Mouse (Mus musculus): ENCODE results near the gene Lingo4. TPM values are rescaled to one million over a fixed set of nuclear protein-coding genes. Genes with fewer than 3 reads are reported as not detected.

Lingo4 gene
- polyA plus RNA-seq, 1 experiment from 2014 or later: 0.42 TPM

DNA sequence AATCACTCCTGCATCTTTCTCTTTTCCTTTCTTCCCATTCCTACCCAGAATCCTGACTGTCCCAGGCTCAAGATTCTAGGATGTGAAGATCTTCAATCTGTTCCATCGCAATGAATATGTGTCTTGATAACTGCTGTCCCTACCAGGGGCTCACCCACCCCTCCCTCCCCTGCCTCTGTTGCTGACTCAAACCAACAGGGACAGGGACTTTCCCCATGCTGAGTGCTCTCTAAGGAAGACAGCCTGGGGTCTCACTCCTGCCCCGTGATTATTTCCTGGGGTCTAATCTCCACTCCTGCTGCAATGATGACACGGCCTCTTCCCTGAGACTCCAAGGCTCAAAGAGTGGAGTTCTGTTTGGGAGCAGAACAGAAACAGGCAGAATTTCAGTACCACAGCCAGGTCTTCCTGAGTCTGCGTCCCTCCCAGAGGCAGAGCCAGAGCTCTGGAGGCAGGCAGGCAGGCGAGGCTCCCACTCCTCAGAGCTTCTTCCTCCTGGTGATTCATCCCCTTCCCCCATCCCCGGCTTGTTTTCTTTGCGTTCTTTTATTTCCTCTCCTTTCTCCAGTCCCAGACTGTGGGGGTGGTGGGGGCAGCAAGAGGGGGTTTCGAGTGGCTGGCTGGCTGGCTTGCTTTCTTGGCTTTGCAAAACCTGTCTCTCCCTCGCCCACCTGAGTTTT is 18.3 kb upstream of the Lingo4 start:
- H3K4me2 ChIP-seq (ENCODE audit: low read length): no peak overlapping the region
- no peak overlapping the region for H3K27ac ChIP-seq (ENCODE audit: low read depth, low read length)
- WGBS: 21% methylated on average over 9 of the region's 9 CpGs
- H3K4me1 ChIP-seq (ENCODE audit: control insufficient read depth, insufficient read depth, low read length): no peaks in the 10 kb centered on the region
- ATAC-seq (no peak), DNase-seq (ENCODE audit: low spot score) (no peak)
- H3K27me3 ChIP-seq (replicated peaks; ENCODE audit: control insufficient read depth, insufficient read depth, low read length): no peaks in the 10 kb centered on the region
- H3K9me3 ChIP-seq (replicated peaks; ENCODE audit: control insufficient read depth, low read length): no peaks in the 10 kb centered on the region
- H3K9ac ChIP-seq (ENCODE audit: low read length): no peak overlapping the region
- H3K4me3 ChIP-seq (ENCODE audit: low read depth, low read length): no peak overlapping the region
- no peaks in the 10 kb centered on the region for H3K36me3 ChIP-seq (ENCODE audit: control insufficient read depth, insufficient read depth, low read length)

DNA sequence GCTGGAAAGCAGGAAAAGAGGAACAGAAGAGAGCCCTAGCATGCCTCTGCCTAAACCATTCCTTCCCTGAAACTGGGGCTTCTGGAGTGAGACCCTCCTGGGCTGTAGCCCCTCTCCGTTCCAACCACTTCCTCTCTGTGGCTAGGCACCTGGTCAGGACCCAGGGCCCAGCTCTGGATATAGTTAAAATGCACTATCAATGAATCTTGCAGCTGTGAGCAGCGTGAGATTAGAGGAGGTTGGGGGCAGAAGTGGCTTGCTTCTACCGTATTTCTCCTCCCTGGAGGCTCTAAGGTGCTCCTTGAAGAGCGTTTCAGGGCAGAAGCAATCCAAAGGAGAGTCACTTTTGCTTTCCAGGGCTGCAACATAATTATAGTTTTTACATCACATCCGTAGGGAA is 16.0 kb upstream of the Lingo4 start:
- H3K9me3 ChIP-seq (replicated peaks; ENCODE audit: control insufficient read depth, low read length): no peaks in the 10 kb centered on the region
- H3K27ac ChIP-seq (ENCODE audit: low read depth, low read length): no peak overlapping the region
- DNase-seq (ENCODE audit: low spot score): no peak
- no peak overlapping the region for H3K4me3 ChIP-seq (ENCODE audit: low read depth, low read length)
- no peak for ATAC-seq
- 86% methylated on average over 5 of the region's 5 CpGs for WGBS
- no peaks in the 10 kb centered on the region for H3K36me3 ChIP-seq (ENCODE audit: control insufficient read depth, insufficient read depth, low read length)
- no peaks in the 10 kb centered on the region for H3K4me1 ChIP-seq (ENCODE audit: control insufficient read depth, insufficient read depth, low read length)
- H3K9ac ChIP-seq (ENCODE audit: low read length): no peak overlapping the region
- no peaks in the 10 kb centered on the region for H3K27me3 ChIP-seq (replicated peaks; ENCODE audit: control insufficient read depth, insufficient read depth, low read length)
- no peak overlapping the region for H3K4me2 ChIP-seq (ENCODE audit: low read length)

DNA sequence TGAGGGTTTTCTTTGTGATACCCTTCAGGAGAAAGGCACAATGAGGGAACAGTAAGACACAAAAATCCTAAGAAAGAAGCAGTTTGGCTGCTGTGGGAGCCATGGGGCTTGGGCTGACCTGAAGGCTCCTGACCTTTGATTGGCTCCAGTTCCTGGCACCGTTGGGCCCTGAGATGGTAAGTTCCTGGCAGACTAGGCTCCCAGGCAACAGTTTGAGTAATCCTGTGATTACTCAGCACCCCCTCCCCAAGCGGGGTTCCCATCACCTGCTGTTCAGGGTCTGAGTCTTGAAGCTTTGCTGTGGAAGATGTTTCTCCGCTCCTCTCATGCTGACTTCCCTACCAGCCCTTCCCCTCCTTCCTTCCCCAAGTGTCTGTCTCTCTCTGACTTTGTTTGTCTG is 14.8 kb upstream of the Lingo4 start:
- DNase-seq (ENCODE audit: low spot score): no peak
- H3K9me3 ChIP-seq (replicated peaks; ENCODE audit: control insufficient read depth, low read length): no peaks in the 10 kb centered on the region
- no peak overlapping the region for H3K9ac ChIP-seq (ENCODE audit: low read length)
- ATAC-seq: no peak
- H3K4me3 ChIP-seq (ENCODE audit: low read depth, low read length): no peak overlapping the region
- H3K36me3 ChIP-seq (ENCODE audit: control insufficient read depth, insufficient read depth, low read length): no peaks in the 10 kb centered on the region
- no peaks in the 10 kb centered on the region for H3K4me1 ChIP-seq (ENCODE audit: control insufficient read depth, insufficient read depth, low read length)
- H3K27me3 ChIP-seq (replicated peaks; ENCODE audit: control insufficient read depth, insufficient read depth, low read length): no peaks in the 10 kb centered on the region
- no peak overlapping the region for H3K4me2 ChIP-seq (ENCODE audit: low read length)
- no peak overlapping the region for H3K27ac ChIP-seq (ENCODE audit: low read depth, low read length)
- WGBS: 67% methylated on average over 3 of the region's 3 CpGs

DNA sequence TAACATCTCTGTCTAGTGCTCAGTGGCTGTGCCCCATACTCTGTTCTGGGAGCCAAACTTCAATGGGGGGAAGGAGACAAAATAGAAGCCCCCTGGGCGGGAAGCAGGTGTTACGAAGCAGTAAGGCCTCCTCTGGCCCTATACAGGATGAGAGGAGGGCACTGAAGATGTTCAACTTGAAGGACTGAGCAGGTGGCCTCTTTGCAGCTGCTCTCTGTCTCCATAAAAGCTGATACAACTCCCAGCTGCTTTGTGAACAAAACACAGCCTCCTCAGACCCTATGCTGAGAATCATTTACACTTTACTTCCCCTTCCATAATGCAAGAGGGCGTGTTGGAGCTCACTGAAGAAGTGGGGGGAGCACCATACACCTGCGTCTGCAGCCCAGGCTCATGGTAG is 11.6 kb upstream of the Lingo4 start:
- DNase-seq (ENCODE audit: low spot score) (no peak), ATAC-seq (no peak)
- Histone ChIP-seq H3K9ac (ENCODE audit: low read length) (no peak overlapping the region), H3K4me1 (ENCODE audit: control insufficient read depth, insufficient read depth, low read length) (no peaks in the 10 kb centered on the region), H3K27me3 (replicated peaks; ENCODE audit: control insufficient read depth, insufficient read depth, low read length) (no peaks in the 10 kb centered on the region), H3K36me3 (ENCODE audit: control insufficient read depth, insufficient read depth, low read length) (no peaks in the 10 kb centered on the region), H3K4me2 (ENCODE audit: low read length) (no peak overlapping the region), H3K9me3 (replicated peaks; ENCODE audit: control insufficient read depth, low read length) (no peaks in the 10 kb centered on the region), H3K4me3 (ENCODE audit: low read depth, low read length) (no peak overlapping the region), H3K27ac (ENCODE audit: low read depth, low read length) (no peak overlapping the region)
- WGBS: 65% methylated on average over 4 of the region's 4 CpGs

DNA sequence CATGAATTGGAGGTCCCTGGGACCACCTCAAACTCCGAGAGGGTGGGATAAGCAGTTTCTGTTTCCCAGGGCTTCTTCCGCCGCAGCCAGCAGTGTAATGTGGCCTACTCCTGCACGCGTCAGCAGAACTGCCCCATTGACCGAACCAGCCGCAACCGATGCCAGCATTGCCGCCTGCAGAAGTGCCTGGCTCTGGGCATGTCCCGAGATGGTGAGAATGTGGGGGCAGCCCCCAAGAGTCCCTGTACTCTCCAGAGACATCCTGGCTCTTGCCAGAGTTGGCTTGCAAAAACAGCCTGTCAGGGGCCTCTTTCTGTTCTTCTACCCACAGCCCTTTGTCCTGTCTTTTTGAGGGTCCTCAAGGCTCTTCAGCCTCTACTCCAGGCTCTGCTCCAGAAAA is 10.9 kb upstream of the Lingo4 start:
- H3K36me3 ChIP-seq (ENCODE audit: control insufficient read depth, insufficient read depth, low read length): no peaks in the 10 kb centered on the region
- DNase-seq (ENCODE audit: low spot score): no peak
- H3K27ac ChIP-seq (ENCODE audit: low read depth, low read length): no peak overlapping the region
- no peak for ATAC-seq
- H3K4me3 ChIP-seq (ENCODE audit: low read depth, low read length): no peak overlapping the region
- no peak overlapping the region for H3K9ac ChIP-seq (ENCODE audit: low read length)
- no peaks in the 10 kb centered on the region for H3K4me1 ChIP-seq (ENCODE audit: control insufficient read depth, insufficient read depth, low read length)
- no peaks in the 10 kb centered on the region for H3K9me3 ChIP-seq (replicated peaks; ENCODE audit: control insufficient read depth, low read length)
- 94% methylated on average over 10 of the region's 10 CpGs for WGBS
- no peak overlapping the region for H3K4me2 ChIP-seq (ENCODE audit: low read length)
- no peaks in the 10 kb centered on the region for H3K27me3 ChIP-seq (replicated peaks; ENCODE audit: control insufficient read depth, insufficient read depth, low read length)

DNA sequence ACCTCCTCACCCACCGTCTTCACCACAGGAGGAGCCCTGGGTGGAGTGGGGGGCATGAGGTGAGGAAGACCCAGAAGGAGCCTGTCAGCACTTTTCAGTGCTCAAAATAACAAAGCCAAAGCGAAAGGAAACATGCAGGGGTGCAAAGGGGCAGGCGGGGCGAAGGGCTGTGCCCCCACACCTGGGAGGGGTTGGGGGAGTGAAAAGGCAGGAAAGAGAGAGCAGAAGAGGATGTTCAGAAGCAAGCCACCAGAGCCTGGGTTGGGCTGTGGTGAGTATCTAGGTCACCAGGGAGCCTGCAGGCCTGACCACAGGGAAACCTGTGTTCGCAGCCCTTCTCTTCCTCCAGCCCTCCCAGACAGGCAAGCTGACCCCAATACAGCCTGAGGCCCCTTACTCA is 10.3 kb upstream of the Lingo4 start:
- Histone ChIP-seq H3K4me1 (ENCODE audit: control insufficient read depth, insufficient read depth, low read length) (no peaks in the 10 kb centered on the region), H3K36me3 (ENCODE audit: control insufficient read depth, insufficient read depth, low read length) (no peaks in the 10 kb centered on the region), H3K27me3 (replicated peaks; ENCODE audit: control insufficient read depth, insufficient read depth, low read length) (no peaks in the 10 kb centered on the region), H3K4me2 (ENCODE audit: low read length) (no peak overlapping the region), H3K4me3 (ENCODE audit: low read depth, low read length) (no peak overlapping the region), H3K9ac (ENCODE audit: low read length) (no peak overlapping the region), H3K9me3 (replicated peaks; ENCODE audit: control insufficient read depth, low read length) (no peaks in the 10 kb centered on the region), H3K27ac (ENCODE audit: low read depth, low read length) (no peak overlapping the region)
- ATAC-seq (no peak), DNase-seq (ENCODE audit: low spot score) (no peak)
- WGBS: 92% methylated on average over 5 of the region's 5 CpGs

DNA sequence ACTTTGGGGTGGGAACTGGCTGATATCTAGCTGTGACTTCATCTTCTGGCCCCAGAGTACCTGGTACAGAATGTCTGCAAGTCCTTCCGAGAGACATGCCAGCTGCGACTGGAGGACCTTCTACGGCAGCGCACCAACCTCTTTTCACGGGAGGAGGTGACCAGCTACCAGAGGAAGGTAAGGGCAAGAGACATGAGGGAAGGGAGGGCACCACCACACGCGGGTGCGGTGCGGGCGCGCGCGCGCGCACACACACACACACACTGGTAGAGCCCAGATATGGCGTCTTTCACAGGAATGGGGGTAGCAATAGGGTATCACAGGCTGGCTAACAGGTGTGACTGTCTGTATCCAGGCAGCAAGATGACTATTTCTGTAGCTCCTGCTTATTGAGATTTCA is 8.9 kb upstream of the Lingo4 start:
- no peak overlapping the region for H3K4me2 ChIP-seq (ENCODE audit: low read length)
- WGBS: 95% methylated on average over 16 of the region's 16 CpGs
- no peak overlapping the region for H3K27ac ChIP-seq (ENCODE audit: low read depth, low read length)
- no peaks in the 10 kb centered on the region for H3K27me3 ChIP-seq (replicated peaks; ENCODE audit: control insufficient read depth, insufficient read depth, low read length)
- DNase-seq (ENCODE audit: low spot score) (no peak), ATAC-seq (no peak)
- H3K36me3 ChIP-seq (ENCODE audit: control insufficient read depth, insufficient read depth, low read length): no peaks in the 10 kb centered on the region
- no peak overlapping the region for H3K4me3 ChIP-seq (ENCODE audit: low read depth, low read length)
- no peaks in the 10 kb centered on the region for H3K9me3 ChIP-seq (replicated peaks; ENCODE audit: control insufficient read depth, low read length)
- H3K4me1 ChIP-seq (ENCODE audit: control insufficient read depth, insufficient read depth, low read length): no peaks in the 10 kb centered on the region
- no peak overlapping the region for H3K9ac ChIP-seq (ENCODE audit: low read length)

DNA sequence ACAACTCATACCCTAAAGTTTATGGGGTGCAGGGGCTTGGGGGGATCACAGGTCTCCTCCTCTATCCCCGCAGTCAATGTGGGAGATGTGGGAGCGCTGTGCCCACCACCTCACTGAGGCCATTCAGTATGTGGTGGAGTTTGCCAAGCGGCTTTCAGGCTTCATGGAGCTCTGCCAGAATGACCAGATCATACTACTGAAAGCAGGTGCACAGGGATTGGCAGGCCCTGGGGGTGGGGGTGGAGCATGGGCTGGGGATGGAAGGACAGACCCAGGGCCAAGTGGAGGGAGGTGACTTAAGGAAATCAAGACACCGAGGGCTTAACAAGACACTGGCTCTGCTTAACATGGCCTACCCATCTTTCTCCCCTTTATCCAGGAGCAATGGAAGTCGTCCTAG is 7.3 kb upstream of the Lingo4 start:
- Histone ChIP-seq H3K4me1 (ENCODE audit: control insufficient read depth, insufficient read depth, low read length) (no peaks in the 10 kb centered on the region), H3K27me3 (replicated peaks; ENCODE audit: control insufficient read depth, insufficient read depth, low read length) (no peaks in the 10 kb centered on the region), H3K4me3 (ENCODE audit: low read depth, low read length) (no peak overlapping the region), H3K27ac (ENCODE audit: low read depth, low read length) (no peak overlapping the region), H3K36me3 (ENCODE audit: control insufficient read depth, insufficient read depth, low read length) (no peaks in the 10 kb centered on the region), H3K9ac (ENCODE audit: low read length) (no peak overlapping the region), H3K4me2 (ENCODE audit: low read length) (no peak overlapping the region), H3K9me3 (replicated peaks; ENCODE audit: control insufficient read depth, low read length) (no peaks in the 10 kb centered on the region)
- 87% methylated on average over 5 of the region's 5 CpGs for WGBS
- ATAC-seq: no peak
- no peak for DNase-seq (ENCODE audit: low spot score)

DNA sequence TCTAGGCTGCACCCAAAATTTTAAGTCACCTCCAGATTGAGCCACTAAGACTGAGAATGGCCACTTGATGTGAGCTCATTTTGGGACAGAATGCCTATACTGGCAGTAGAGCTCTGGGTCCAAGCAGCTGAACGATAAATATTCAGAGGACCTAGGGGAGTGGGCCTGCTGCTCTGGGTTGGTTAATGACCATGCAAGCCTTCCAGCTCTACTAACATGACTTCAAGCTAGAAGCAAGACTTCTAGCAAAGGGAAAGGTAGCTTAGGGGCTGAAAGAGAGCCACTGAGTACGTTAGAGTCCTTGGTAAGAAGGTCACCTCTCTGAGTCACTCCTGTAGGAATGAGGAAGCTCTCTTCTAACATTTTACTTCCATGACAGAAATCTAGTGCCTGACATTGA is 6.2 kb upstream of the Lingo4 start:
- no peaks in the 10 kb centered on the region for H3K36me3 ChIP-seq (ENCODE audit: control insufficient read depth, insufficient read depth, low read length)
- WGBS: 87% methylated on average over 2 of the region's 2 CpGs

More for the DNA sequence above, 6.2 kb upstream of the Lingo4 start:
- no peak for ATAC-seq
- no peak overlapping the region for H3K27ac ChIP-seq (ENCODE audit: low read depth, low read length)
- DNase-seq (ENCODE audit: low spot score): no peak
- no peaks in the 10 kb centered on the region for H3K4me1 ChIP-seq (ENCODE audit: control insufficient read depth, insufficient read depth, low read length)
- no peak overlapping the region for H3K4me2 ChIP-seq (ENCODE audit: low read length)
- H3K9ac ChIP-seq (ENCODE audit: low read length): no peak overlapping the region
- no peaks in the 10 kb centered on the region for H3K27me3 ChIP-seq (replicated peaks; ENCODE audit: control insufficient read depth, insufficient read depth, low read length)
- H3K9me3 ChIP-seq (replicated peaks; ENCODE audit: control insufficient read depth, low read length): no peaks in the 10 kb centered on the region
- H3K4me3 ChIP-seq (ENCODE audit: low read depth, low read length): no peak overlapping the region
